8 mouse cellular contexts compared by ENCODE assay signal in the genomic region with DNA sequence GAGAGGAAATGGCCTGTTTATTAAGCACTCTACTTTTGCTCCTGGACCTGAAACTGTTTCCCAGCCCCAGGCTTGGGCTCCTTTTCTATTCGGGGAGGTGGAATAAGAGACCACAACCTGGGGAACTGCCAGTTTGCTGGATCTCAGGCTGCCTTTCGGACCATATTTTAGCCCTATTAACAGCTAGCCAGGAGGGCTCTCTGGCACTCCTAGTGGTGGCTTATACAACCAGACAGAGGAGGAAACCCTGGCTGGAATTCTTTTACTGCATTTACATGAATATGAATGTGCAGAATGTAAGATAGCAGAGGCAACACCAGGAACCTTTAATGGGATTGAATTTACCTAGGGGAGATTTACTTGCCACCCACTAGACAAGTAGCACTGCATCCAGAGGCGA.
DNase-seq lines count a peak whose midpoint lies in the region; ATAC-seq and TF ChIP-seq lines count a peak whose summit lies in the region.

No protein-coding gene starts in this region.

- DNase-seq in adrenal gland, postnatal 10 days: peak; percentile 25
- DNase-seq in adrenal gland, adult 18-20 months (ENCODE audit: low spot score in 2 of 2): no peak
- DNase-seq in limb, embryonic 11.5 days (ENCODE audit: low spot score): peak; percentile 59
- DNase-seq in limb, embryonic 10.5 days (ENCODE audit: low spot score): no peak
- DNase-seq in cerebellum, adult 18-20 months: peak; percentile 48 to 57
- peak; percentile 75 for DNase-seq in hindbrain, postnatal 0 days (ENCODE audit: low spot score)
- DNase-seq in naive thymus-derived CD4-positive, alpha-beta T cell, adult 2 months (ENCODE audit: low read depth): peak; percentile 51
- DNase-seq in left cerebral cortex, adult 11 months (ENCODE audit: low spot score): no peak

- 50% methylated on average over 3 of the region's 3 CpGs for WGBS in limb, embryonic 11.5 days
- WGBS in limb, embryonic 10.5 days: 54% methylated on average over 3 of the region's 3 CpGs
- 47% methylated on average over 3 of the region's 3 CpGs for WGBS in hindbrain, postnatal 0 days

- H3K9ac ChIP-seq in limb, embryonic 11.5 days (ENCODE audit: low read length): no peak overlapping the region
- H3K9ac ChIP-seq in hindbrain, postnatal 0 days (replicated peaks; ENCODE audit: low read length): no peak overlapping the region

- H3K4me1 ChIP-seq in limb, embryonic 11.5 days (ENCODE audit: control insufficient read depth, insufficient read depth, low read length): no peaks in the 10 kb centered on the region
- peaks cover 16% of the 10 kb centered on the region for H3K4me1 ChIP-seq in limb, embryonic 10.5 days
- no peaks in the 10 kb centered on the region for H3K4me1 ChIP-seq in hindbrain, postnatal 0 days (ENCODE audit: insufficient read depth, low read length)

- H3K27ac ChIP-seq in limb, embryonic 11.5 days (replicated peaks; ENCODE audit: low read depth, low read length): no peak overlapping the region
- H3K27ac ChIP-seq in limb, embryonic 10.5 days: no peak overlapping the region
- no peak overlapping the region for H3K27ac ChIP-seq in hindbrain, postnatal 0 days

- peak; percentile 79 for TF ChIP-seq CTCF in hindbrain, postnatal 0 days (IDR thresholded peaks at IDR 0.05; ENCODE audit: low read depth)

- ATAC-seq in limb, embryonic 11.5 days (ENCODE audit: insufficient number of reproducible peaks, low FRiP score, low TSS enrichment, low read depth): no peak
- peak; percentile 47; the same call in 1 of the 2 replicates for ATAC-seq in hindbrain, postnatal 0 days

- H3K36me3 ChIP-seq in limb, embryonic 11.5 days (ENCODE audit: control insufficient read depth, insufficient read depth, low read length): no peaks in the 10 kb centered on the region
- no peaks in the 10 kb centered on the region for H3K36me3 ChIP-seq in limb, embryonic 10.5 days
- no peaks in the 10 kb centered on the region for H3K36me3 ChIP-seq in hindbrain, postnatal 0 days (ENCODE audit: insufficient read depth, low read length)

- H3K4me2 ChIP-seq in limb, embryonic 11.5 days (ENCODE audit: low read depth, severe bottlenecking): no peak overlapping the region
- no peak overlapping the region for H3K4me2 ChIP-seq in hindbrain, postnatal 0 days (ENCODE audit: low read depth, low read length)

- H3K4me3 ChIP-seq in limb, embryonic 11.5 days (ENCODE audit: low read depth, low read length): no peak overlapping the region
- no peak overlapping the region for H3K4me3 ChIP-seq in limb, embryonic 10.5 days
- H3K4me3 ChIP-seq in hindbrain, postnatal 0 days (ENCODE audit: low read length): no peak overlapping the region

- no peaks in the 10 kb centered on the region for H3K9me3 ChIP-seq in limb, embryonic 11.5 days (ENCODE audit: control insufficient read depth, low read length)
- no peaks in the 10 kb centered on the region for H3K9me3 ChIP-seq in limb, embryonic 10.5 days (replicated peaks)
- no peaks in the 10 kb centered on the region for H3K9me3 ChIP-seq in hindbrain, postnatal 0 days (ENCODE audit: low read length)

- no peaks in the 10 kb centered on the region for H3K27me3 ChIP-seq in limb, embryonic 11.5 days (ENCODE audit: control insufficient read depth, insufficient read depth, low read length)
- H3K27me3 ChIP-seq in limb, embryonic 10.5 days (ENCODE audit: low read depth, poor library complexity, severe bottlenecking): no peaks in the 10 kb centered on the region
- H3K27me3 ChIP-seq in hindbrain, postnatal 0 days (ENCODE audit: insufficient read depth, low read length): no peaks in the 10 kb centered on the region

Comparison
In these comparisons a context has a peak if more than half of its experiments do, and no peak if none do; other contexts are left out.
1. DNase-seq: peak in adrenal gland, postnatal 10 days (single experiment), limb, embryonic 11.5 days (single experiment), cerebellum, adult 18-20 months (2 of 2), hindbrain, postnatal 0 days (single experiment) and naive thymus-derived CD4-positive, alpha-beta T cell, adult 2 months (single experiment); none in adrenal gland, adult 18-20 months (0 of 2), limb, embryonic 10.5 days (single experiment) and left cerebral cortex, adult 11 months (single experiment).